Mouse (Mus musculus) cerebellum, adult 2 months (tissue): ENCODE data around the gene Gm13288.
A peak's percentile ranks its signal among the peaks of the same experiment; 100 is the strongest.

ENCODE experiments used
- CTCF ChIP-seq: fragments of 200-500 bp; IDR thresholded peaks from 2 replicates; pipeline ENCODE4 v1.5.1; 2011; ENCODE audit warnings: low read depth, mild to moderate bottlenecking, control low read depth, low read length, moderate library complexity, borderline replicate concordance; ENCODE audit not compliant: insufficient read depth
- POLR2A ChIP-seq: fragments of 200-500 bp; IDR thresholded peaks from 2 replicates; pipeline ENCODE4 v1.6.1; 2011; ENCODE audit warnings: low read length, control low read depth, borderline replicate concordance; ENCODE audit not compliant: insufficient read depth

GRCm38 (mm10) chr4:88822995-88823394 is 17.7 kb downstream of the Gm13288 start:
- 0 out of 2 replicates have a peak, but pooled peaks have one; percentile 18 for TF ChIP-seq CTCF
- no peak for TF ChIP-seq POLR2A
